Mouse (Mus musculus): ENCODE measurements at regions not wholly inside any gene's neighbourhood (a gene's known extent, or its start where the extent isn't known, plus 50 kb on each side); places are given as distances from the start of the nearest gene placed in this dataset. TPM values are rescaled to one million over a fixed set of nuclear protein-coding genes. Genes with fewer than 3 reads are reported as not detected.

Small RNAs in the stretch of these regions (microRNA-seq; reads per million reads assigned to microRNA genes)
- gene Gm26113: not detected
